Mouse (Mus musculus) sigmoid colon, adult 10 weeks (tissue): ENCODE results near the gene Olfr1461. TPM values are rescaled to one million over a fixed set of nuclear protein-coding genes. Genes with fewer than 3 reads are reported as not detected.

ENCODE experiments used
- polyA plus RNA-seq: library from polyadenylated mRNA; stranded (reverse); fragments of 350-450 nt; fragmentation: Illumina TruSeq; extraction: RNeasy Lipid Tissue Mini Kit (QIAGEN cat#74804); gene quantifications from one replicate; pipeline ENCODE4 v1.2.3, GENCODE M21; 2014; ENCODE audit warnings: low read depth, low replicate concordance

Gene Olfr1461
- not detected for polyA plus RNA-seq

DNA sequence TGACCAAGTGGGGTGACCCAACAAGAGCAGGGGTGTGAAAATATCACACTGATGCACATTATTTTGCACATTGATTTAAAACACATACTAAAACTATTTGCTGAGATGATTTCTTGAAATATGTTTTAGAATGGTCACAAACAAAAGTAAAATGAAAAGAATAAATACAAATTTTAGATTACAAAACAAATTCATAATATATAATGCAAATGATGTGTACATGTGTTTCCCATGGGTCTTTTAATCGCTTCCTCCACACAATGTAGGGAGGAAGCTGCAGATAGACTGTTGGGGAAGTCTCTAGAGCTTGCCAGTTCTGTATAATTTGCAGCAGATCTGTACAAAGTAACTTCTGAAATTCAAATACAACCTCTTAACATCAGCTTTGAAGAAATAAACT, at the start of gene Olfr1461:
Gene Olfr1461 (plus strand): TSS at position 301 of the 400 bp plus-strand sequence.

DNA sequence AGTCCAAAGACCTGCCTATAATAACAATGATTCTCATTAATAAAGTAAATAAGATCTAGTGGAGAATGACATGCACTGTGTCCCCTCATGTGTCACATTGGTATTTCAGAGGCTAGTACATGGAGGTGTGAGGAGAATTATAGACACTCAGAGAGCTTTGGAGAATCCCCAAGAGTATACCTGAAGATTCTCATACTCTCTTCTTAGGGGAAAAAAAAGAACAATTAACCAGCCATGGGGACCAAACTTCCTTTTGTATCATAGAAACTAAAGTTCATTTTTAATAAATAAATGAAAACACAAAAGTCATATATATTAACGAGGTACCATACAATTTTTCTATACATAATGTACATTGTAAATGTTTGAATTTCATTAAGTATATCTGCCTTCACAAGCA, 13.4 kb upstream of the Olfr1461 start, which contains the start of gene Olfr1459:
Gene Olfr1459 (minus strand): TSS at position 101 of the 400 bp plus-strand sequence.

DNA sequence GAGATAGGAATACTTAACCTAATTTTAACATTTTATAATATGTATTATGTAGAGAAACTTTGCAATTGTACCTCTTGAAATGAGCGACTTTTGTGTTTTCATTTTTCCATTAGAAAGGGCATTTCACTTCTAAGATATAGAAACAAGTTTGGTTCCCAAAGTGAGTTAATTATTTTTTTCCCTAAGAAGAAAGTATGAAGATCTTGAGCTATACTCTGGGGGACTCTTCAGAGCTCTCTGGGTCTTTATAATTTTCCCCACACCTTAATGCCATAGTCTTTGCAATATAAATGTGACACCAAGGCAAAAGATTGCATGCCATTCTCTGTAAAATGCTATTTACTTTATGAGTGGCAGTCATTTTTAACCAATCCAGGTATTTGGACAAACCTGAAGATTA, 22.6 kb downstream of the Olfr1461 start, which contains the start of gene Olfr1462:
Gene Olfr1462 (plus strand): TSS at position 301 of the 400 bp plus-strand sequence.

Other genes starting within 250 kb of the Olfr1461 start
- not detected for gene Olfr1448, start 238.6 kb upstream of the Olfr1461 start, polyA plus RNA-seq
- gene Olfr1449, start 232.2 kb upstream of the Olfr1461 start, polyA plus RNA-seq = not detected
- not detected for gene Olfr1450, start 212.7 kb upstream of the Olfr1461 start, polyA plus RNA-seq
- not detected for gene Olfr1451, start 168.0 kb upstream of the Olfr1461 start, polyA plus RNA-seq
- gene Olfr1453, start 134.7 kb upstream of the Olfr1461 start, polyA plus RNA-seq = not detected
- gene Olfr1454, start 102.4 kb upstream of the Olfr1461 start, polyA plus RNA-seq = not detected
- not detected for gene Olfr1457, start 65.1 kb upstream of the Olfr1461 start, polyA plus RNA-seq
- gene Olfr1458, start 56.2 kb upstream of the Olfr1461 start, polyA plus RNA-seq = not detected
- gene Olfr1459, start 13.5 kb upstream of the Olfr1461 start, polyA plus RNA-seq = not detected
- gene Olfr1462, start 22.7 kb downstream of the Olfr1461 start, polyA plus RNA-seq = not detected
- gene Olfr1463, start 68.3 kb downstream of the Olfr1461 start, polyA plus RNA-seq = not detected
- not detected for gene Olfr1465, start 152.5 kb downstream of the Olfr1461 start, polyA plus RNA-seq
- gene Olfr1466, start 175.9 kb downstream of the Olfr1461 start, polyA plus RNA-seq = not detected
- not detected for gene Olfr1467, start 199.2 kb downstream of the Olfr1461 start, polyA plus RNA-seq
- not detected for gene Olfr1469, start 244.8 kb downstream of the Olfr1461 start, polyA plus RNA-seq